Mouse (Mus musculus) kidney, postnatal 0 days (tissue): ENCODE measurements around the gene Slc4a2. TPM values are rescaled to one million over a fixed set of nuclear protein-coding genes. Genes with fewer than 3 reads are reported as not detected.

Experiments used
- ATAC-seq: fragments of 200-750 bp; cut with Nextera tagmentation; replicated peaks from 2 replicates; pipeline ENCODE4 v1.8.0; 2017; ENCODE audit warnings: low read depth, moderate number of reproducible peaks, moderate TSS enrichment, moderate library complexity; ENCODE audit not compliant: low FRiP score
- DNase-seq: peaks from one replicate; pipeline ENCODE4 v3.0.0-alpha.2; 2016; ENCODE audit warnings: low spot score
- H3K27ac ChIP-seq: fragments of 300-500 bp; sonication (generic); 2 replicates; pipeline ENCODE4 v1.5.1; 2014; ENCODE audit warnings: mild to moderate bottlenecking
- H3K27me3 ChIP-seq: fragments of 300-500 bp; sonication (generic); 2 replicates; pipeline ENCODE4 v1.6.1; 2014; ENCODE audit warnings: low read length, mixed read lengths; ENCODE audit not compliant: insufficient read depth
- H3K36me3 ChIP-seq: fragments of 300-500 bp; sonication (generic); 2 replicates; pipeline ENCODE4 v1.6.1; 2014; ENCODE audit warnings: low read length, mixed read lengths; ENCODE audit not compliant: insufficient read depth
- H3K4me1 ChIP-seq: fragments of 300-500 bp; sonication (generic); replicated peaks from 2 replicates; pipeline ENCODE4 v1.6.1; 2014; ENCODE audit warnings: antibody characterized with exemption, low read length, mixed read lengths; ENCODE audit not compliant: insufficient read depth
- H3K4me2 ChIP-seq: fragments of 300-500 bp; sonication (generic); 2 replicates; pipeline ENCODE4 v1.6.1; 2014; ENCODE audit warnings: mild to moderate bottlenecking, low read length, moderate library complexity, mixed read lengths
- H3K4me3 ChIP-seq: fragments of 300-500 bp; sonication (generic); replicated peaks from 2 replicates; pipeline ENCODE4 v1.5.1; 2014; ENCODE audit warnings: low read depth, low read length
- H3K9ac ChIP-seq: fragments of 300-500 bp; sonication (generic); 2 replicates; pipeline ENCODE4 v1.6.1; 2014; ENCODE audit warnings: low read depth, low read length
- H3K9me3 ChIP-seq: fragments of 300-500 bp; sonication (generic); replicated peaks from 2 replicates; pipeline ENCODE4 v1.6.1; 2016; ENCODE audit warnings: low read length, inconsistent platforms, mixed read lengths
- CTCF ChIP-seq: IDR thresholded peaks from 2 replicates; pipeline ENCODE4 v1.5.1; 2016; ENCODE audit warnings: antibody characterized with exemption, low read depth, mild to moderate bottlenecking, moderate library complexity
- WGBS: fragments of 180-500 bp; shearing (Covaris S2); extraction: QIAGEN DNeasy Blood & Tissue Kit; methylation state at CpG from one replicate; pipeline ENCODE4 v1.1.7; 2014; 5-methylcytosine and 5-hydroxymethylcytosine counted together
- polyA plus RNA-seq: library from polyadenylated mRNA; unstranded; fragments of >200 nt; fragmentation: Nextera tagmentation; extraction: Ambion mirVana; gene quantifications from 2 replicates; pipeline ENCODE4 v1.2.1, GENCODE M21; 2015

Gene Slc4a2
- polyA plus RNA-seq, 1 experiment from 2014 or later: 30.8 TPM

DNA sequence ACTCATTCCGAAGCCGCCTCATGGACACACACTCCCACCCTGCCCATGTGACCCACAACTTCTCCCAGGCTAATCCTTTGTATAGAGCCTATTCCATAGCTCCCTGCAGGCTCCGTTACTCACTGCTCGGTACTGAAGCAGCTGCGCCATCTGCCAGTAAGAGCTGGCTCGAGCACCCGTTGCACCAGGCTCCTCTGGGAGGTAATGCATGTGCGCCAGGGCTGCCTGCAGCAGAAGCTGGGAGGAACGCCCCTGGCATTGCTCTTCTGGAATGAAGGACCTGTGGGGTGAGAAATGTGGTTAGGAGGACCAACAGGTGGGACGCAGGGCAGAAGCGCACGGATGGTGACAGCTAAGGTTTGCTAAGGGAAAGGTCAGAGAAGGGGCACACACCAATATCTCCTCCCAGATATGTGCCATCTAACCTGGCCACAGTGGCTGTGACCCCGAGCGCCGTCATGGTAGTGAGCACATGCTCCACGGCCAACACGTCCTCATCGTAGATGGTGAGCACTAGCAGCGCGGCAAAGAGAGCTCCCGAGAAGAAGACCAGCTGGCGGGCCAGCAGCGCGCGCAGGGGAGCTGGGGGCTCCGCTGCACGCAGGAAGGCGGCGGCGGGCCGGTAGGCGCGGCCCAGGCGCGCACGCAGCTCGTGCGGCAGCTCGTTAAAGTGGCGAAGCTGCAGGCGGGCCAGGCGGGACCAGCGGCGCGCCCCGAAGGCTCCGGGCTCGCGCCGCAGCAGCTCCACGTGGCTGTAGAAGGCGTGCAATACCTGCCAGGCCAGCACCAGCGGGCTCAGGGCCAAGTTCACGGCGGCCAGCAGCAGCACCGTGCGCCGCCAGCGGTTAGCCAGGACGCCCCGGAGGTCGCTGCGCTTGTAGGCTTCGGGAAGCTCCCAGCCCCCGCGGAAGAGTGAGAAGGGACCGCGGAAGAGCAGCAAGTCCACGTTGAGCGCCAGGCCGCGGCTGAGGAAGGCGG is 36.1 kb upstream of the Slc4a2 start:
- ATAC-seq (no peak), DNase-seq (peak; percentile 63)
- no peaks in the 10 kb centered on the region for H3K36me3 ChIP-seq
- peaks cover 22% of the 10 kb centered on the region for H3K4me1 ChIP-seq
- TF ChIP-seq CTCF: peak; percentile 43; the same call in 1 of the 2 replicates
- H3K27me3 ChIP-seq: peaks cover 6% of the 10 kb centered on the region; the same call in 1 of the 2 replicates
- H3K27ac ChIP-seq: no peak overlapping the region; the same call in 1 of the 2 replicates
- peak overlapping the region; percentile 59 for H3K9ac ChIP-seq
- WGBS: 1% methylated on average over 73 of the region's 73 CpGs
- no peaks in the 10 kb centered on the region for H3K9me3 ChIP-seq
- H3K4me2 ChIP-seq: peak overlapping the region; percentile 94
- H3K4me3 ChIP-seq: peak overlapping the region; percentile 43

DNA sequence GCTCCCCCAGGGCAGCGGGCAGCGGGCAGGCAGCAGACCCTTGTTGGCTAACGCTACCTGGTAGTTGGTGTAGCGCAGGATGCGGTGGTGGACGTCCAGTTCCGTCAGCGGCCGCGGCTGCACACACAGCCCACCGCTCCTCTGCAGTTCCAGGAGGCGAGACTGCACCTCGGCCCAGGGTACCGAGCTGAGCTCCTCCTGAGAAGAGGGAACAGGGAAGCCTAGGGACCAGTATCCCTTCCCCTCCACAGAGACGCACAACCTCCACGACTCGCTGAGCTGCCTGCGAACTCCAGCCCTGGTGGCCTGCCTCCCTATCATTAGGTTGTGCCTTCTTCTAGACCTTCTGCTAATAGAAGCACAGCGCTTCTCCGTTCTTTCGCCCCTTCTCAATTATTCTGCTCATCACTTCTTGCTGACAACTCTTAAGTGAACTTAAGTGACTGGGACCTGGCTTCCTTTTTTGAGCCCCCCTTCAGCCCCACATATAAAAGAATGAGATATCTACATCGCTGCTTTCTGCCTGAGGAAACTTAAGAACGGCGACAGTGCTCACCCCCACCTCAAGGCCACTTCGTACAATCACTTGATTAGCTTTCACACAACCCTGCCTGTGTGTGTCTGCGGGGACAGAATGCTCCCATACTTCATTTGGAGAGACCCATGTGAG is 35.3 kb upstream of the Slc4a2 start:
- Histone ChIP-seq H3K36me3 (no peaks in the 10 kb centered on the region), H3K4me1 (peaks cover 15% of the 10 kb centered on the region), H3K9ac (peak overlapping the region; percentile 59), H3K27ac (no peak overlapping the region; the same call in 1 of the 2 replicates), H3K9me3 (no peaks in the 10 kb centered on the region), H3K4me2 (peak overlapping the region; percentile 94), H3K4me3 (peak overlapping the region; percentile 43), H3K27me3 (peaks cover 6% of the 10 kb centered on the region; the same call in 1 of the 2 replicates)
- DNase-seq: peak; percentile 10
- 28% methylated on average over 25 of the region's 26 CpGs for WGBS
- TF ChIP-seq CTCF: no peak
- no peak for ATAC-seq

DNA sequence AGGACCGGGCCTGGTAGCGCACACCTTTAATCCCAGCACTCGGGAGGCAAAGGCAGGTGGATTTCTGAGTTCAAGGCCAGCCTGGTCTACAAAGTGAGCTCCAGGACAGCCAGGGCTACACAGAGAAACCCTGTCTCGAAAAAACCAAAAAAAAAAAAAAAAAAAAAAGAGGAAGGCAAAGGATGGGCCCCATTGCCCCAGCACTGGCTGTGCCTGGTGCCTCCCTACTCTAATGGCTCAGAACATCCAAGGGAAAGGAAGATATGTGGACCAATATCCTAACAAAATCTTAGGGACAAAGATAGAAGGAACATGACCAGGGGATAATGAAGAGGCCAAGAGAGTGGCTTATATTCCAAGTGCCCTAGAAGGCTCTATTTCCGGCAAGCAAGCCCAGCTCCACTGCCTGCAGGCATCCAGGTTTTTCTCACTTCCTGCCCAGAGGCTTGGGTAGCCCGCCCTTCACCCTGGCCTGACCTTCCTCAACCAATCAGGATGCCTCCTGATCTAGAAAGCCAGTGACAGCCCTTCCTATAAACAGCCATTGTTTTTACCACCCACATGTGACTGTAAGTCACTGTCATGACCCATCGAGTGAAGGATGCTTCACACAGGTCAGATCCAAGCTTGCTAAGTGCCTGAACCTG is 34.5 kb upstream of the Slc4a2 start:
- no peak for TF ChIP-seq CTCF
- WGBS: 65% methylated on average over 6 of the region's 7 CpGs
- Histone ChIP-seq H3K4me2 (no peak overlapping the region), H3K36me3 (no peaks in the 10 kb centered on the region), H3K9me3 (no peaks in the 10 kb centered on the region), H3K4me1 (peaks cover 15% of the 10 kb centered on the region), H3K9ac (no peak overlapping the region), H3K27ac (no peak overlapping the region), H3K4me3 (no peak overlapping the region), H3K27me3 (peaks cover 6% of the 10 kb centered on the region; the same call in 1 of the 2 replicates)
- ATAC-seq (no peak), DNase-seq (peak; percentile 73)

DNA sequence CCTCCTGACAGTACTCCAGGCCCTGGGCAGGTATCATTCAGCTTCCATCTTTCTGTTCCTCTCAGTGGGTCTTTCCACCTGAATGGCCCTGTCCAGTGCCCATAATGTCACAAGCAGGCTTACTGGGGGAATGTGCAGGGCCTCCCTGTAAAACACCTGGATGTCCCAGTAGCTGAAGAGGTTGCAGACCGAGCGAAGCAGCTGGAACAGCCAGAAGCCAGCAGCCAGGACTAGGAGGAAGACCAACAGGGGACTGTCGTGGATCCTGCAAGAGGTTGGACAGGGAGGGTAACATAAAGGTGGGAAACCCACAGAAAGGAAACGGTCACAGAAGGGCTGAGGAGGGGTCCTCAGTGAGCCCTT is 34.0 kb upstream of the Slc4a2 start:
- ATAC-seq: no peak
- H3K9me3 ChIP-seq: no peaks in the 10 kb centered on the region
- no peak overlapping the region for H3K4me2 ChIP-seq
- peaks cover 12% of the 10 kb centered on the region for H3K4me1 ChIP-seq
- no peak for DNase-seq
- H3K9ac ChIP-seq: no peak overlapping the region
- H3K4me3 ChIP-seq: no peak overlapping the region
- H3K36me3 ChIP-seq: no peaks in the 10 kb centered on the region
- peaks cover 6% of the 10 kb centered on the region; the same call in 1 of the 2 replicates for H3K27me3 ChIP-seq
- no peak overlapping the region for H3K27ac ChIP-seq
- 72% methylated on average over 4 of the region's 4 CpGs for WGBS
- no peak for TF ChIP-seq CTCF

DNA sequence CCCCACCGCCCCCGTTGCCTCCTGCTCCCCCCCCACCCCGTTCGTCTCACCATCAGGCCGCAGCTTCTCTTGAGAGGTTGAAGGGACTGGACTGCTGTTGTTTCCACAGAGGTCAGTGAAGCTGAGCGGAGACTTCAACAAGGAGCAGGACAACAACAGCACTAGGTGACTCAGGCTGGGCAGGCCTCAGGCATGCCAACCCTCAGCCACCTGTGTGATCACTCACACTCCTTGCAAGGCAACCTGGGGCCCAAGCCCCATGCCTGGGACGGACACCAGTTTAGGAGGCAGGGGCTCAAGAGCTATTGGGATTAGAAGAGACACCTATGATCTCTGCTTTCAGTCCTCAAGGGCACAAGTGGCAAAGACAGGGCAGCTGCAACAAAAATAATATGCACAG is 31.8 kb upstream of the Slc4a2 start, which contains the start of gene Atg9b:
Gene Atg9b (minus strand): TSS at position 280 of the 400 bp plus-strand sequence.
- whole genome bisulfite sequencing: 82% methylated on average over 7 of the region's 7 CpGs
- DNase-seq (no peak), ATAC-seq (no peak)
- H3K9ac ChIP-seq: no peak within 1 kb of the TSS
- H3K27me3 ChIP-seq: 0 out of 2 replicates have a peak, but pooled peaks cover under 1% of the 10 kb centered on the region
- no peak within 1 kb of the TSS for H3K27ac ChIP-seq
- H3K36me3 ChIP-seq: no peaks in the 10 kb centered on the region
- no peaks in the 10 kb centered on the region for H3K9me3 ChIP-seq
- H3K4me2 ChIP-seq: no peak within 1 kb of the TSS
- peaks cover 11% of the 10 kb centered on the region; the same call in 1 of the 2 replicates for H3K4me1 ChIP-seq
- no peak within 1 kb of the TSS for H3K4me3 ChIP-seq
- TF ChIP-seq CTCF: no peak

DNA sequence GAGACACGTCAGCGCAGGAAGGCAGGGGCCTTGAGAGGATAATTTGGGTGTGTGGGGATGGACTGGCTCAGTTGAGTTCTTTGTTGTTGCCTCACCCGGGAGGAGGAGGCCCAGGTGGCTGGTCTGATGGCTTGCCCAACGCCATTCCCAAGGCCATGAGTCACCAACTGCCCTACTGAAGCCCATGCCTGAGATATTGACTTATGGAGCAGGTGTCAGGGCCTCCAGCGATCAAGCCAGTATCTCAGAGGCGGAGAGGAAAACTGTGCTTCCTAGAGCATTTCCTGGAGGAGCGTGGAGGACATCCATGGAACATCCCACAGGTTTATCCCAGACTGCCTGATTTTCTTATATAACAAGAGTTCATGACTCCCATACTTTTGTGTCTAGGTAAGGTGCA is 30.9 kb upstream of the Slc4a2 start:
- no peak overlapping the region for H3K4me2 ChIP-seq
- TF ChIP-seq CTCF: no peak
- H3K4me3 ChIP-seq: no peak overlapping the region
- no peaks in the 10 kb centered on the region for H3K9me3 ChIP-seq
- H3K27me3 ChIP-seq: no peaks in the 10 kb centered on the region
- H3K36me3 ChIP-seq: no peaks in the 10 kb centered on the region
- 73% methylated on average over 7 of the region's 7 CpGs for WGBS
- no peak overlapping the region for H3K9ac ChIP-seq
- ATAC-seq (no peak), DNase-seq (no peak)
- peaks cover 6% of the 10 kb centered on the region; the same call in 1 of the 2 replicates for H3K4me1 ChIP-seq
- no peak overlapping the region for H3K27ac ChIP-seq
